Mouse (Mus musculus): ENCODE data around the gene Padi4. TPM values are rescaled to one million over a fixed set of nuclear protein-coding genes. Genes with fewer than 3 reads are reported as not detected.

The Padi4 gene
- polyA plus RNA-seq, 1 experiment from 2014 or later, result 0.20 TPM

GRCm38 (mm10) chr4:140699441-140700127 is 74.5 kb downstream of the Padi4 start:
- H3K4me2 ChIP-seq, result peak overlapping the region; percentile 92
- no peaks in the 10 kb centered on the region for H3K36me3 ChIP-seq
- peaks cover 14% of the 10 kb centered on the region for H3K27me3 ChIP-seq (replicated peaks)
- no peak for ATAC-seq (ENCODE audit: low FRiP score)
- H3K9me3 ChIP-seq (replicated peaks), result no peaks in the 10 kb centered on the region
- H3K4me3 ChIP-seq (replicated peaks), result peak overlapping the region; percentile 86
- peaks cover 39% of the 10 kb centered on the region for H3K4me1 ChIP-seq
- peak overlapping the region; percentile 36 for H3K9ac ChIP-seq (replicated peaks)
- no peak overlapping the region for H3K27ac ChIP-seq (replicated peaks)
- WGBS, result 6% methylated on average over 29 of the region's 29 CpGs

Small RNA genes lying within 50 kb of the gene (microRNA-seq; reads per million reads assigned to microRNA genes)
- gene Gm25951, result not detected

Other genes with a start within 250 kb of the Padi4 start
- gene Arhgef10l, start 108.2 kb downstream of the Padi4 start, polyA plus RNA-seq (2015; fragmentation: Nextera tagmentation; extraction: Ambion mirVana), result 23.6 and 26.4 TPM in 2 replicates
- 16.7 and 16.8 TPM in 2 replicates for gene Rcc2, start 73.7 kb downstream of the Padi4 start, polyA plus RNA-seq (2015; fragmentation: Nextera tagmentation; extraction: Ambion mirVana)
- gene Padi6, start 31.6 kb downstream of the Padi4 start, polyA plus RNA-seq (2015; fragmentation: Nextera tagmentation; extraction: Ambion mirVana), result 0.65 TPM in 1 of 2 replicates, not detected in the other
- gene Padi3, start 36.4 kb upstream of the Padi4 start, polyA plus RNA-seq (2015; fragmentation: Nextera tagmentation; extraction: Ambion mirVana), result 0.22 TPM in 1 of 2 replicates, not detected in the other
- 0.08 and 0.24 TPM in 2 replicates for gene Padi1, start 71.5 kb upstream of the Padi4 start, polyA plus RNA-seq (2015; fragmentation: Nextera tagmentation; extraction: Ambion mirVana)
- 1.0 and 2.9 TPM in 2 replicates for gene Padi2, start 132.1 kb upstream of the Padi4 start, polyA plus RNA-seq (2015; fragmentation: Nextera tagmentation; extraction: Ambion mirVana)
- gene Sdhb, start 187.0 kb upstream of the Padi4 start, polyA plus RNA-seq (2015; fragmentation: Nextera tagmentation; extraction: Ambion mirVana), result 492 and 530 TPM in 2 replicates
- gene Atp13a2, start 212.6 kb upstream of the Padi4 start, polyA plus RNA-seq (2015; fragmentation: Nextera tagmentation; extraction: Ambion mirVana), result 162 and 188 TPM in 2 replicates
- 210 and 222 TPM in 2 replicates for gene Mfap2, start 236.2 kb upstream of the Padi4 start, polyA plus RNA-seq (2015; fragmentation: Nextera tagmentation; extraction: Ambion mirVana)